Mouse (Mus musculus) heart, embryonic 14.5 days (tissue): ENCODE data around the gene Ppp2ca. TPM values are rescaled to one million over a fixed set of nuclear protein-coding genes. Genes with fewer than 3 reads are reported as not detected.
"Not testable (repeated sequence)": the region's sequence is repeated elsewhere in the genome, so short reads cannot be mapped to it uniquely, and the experiment has no call there.

Experiments used
- ATAC-seq: fragments of 200-750 bp; cut with Nextera tagmentation; 2 replicates; pipeline ENCODE4 v1.8.0; 2017; ENCODE audit warnings: low read depth, moderate TSS enrichment; ENCODE audit not compliant: insufficient number of reproducible peaks, insufficient read depth, low FRiP score
- H3K27ac ChIP-seq, 2 experiments: fragments of 200-500 bp in 1 of 2; fragments of 300-500 bp in 1 of 2; sonication (generic) in 1 of 2; replicated peaks in 1 of 2; 2 replicates each; pipeline ENCODE4 v1.5.1; 2012 to 2014; ENCODE audit warnings: low read depth in 2 of 2, low read length in 2 of 2, control low read depth in 1 of 2, mild to moderate bottlenecking in 1 of 2, mixed read lengths in 1 of 2; ENCODE audit not compliant: control insufficient read depth in 1 of 2, insufficient read depth in 1 of 2
- H3K27me3 ChIP-seq: fragments of 300-500 bp; sonication (generic); 2 replicates; pipeline ENCODE4 v1.6.1; 2014; ENCODE audit warnings: mild to moderate bottlenecking, low read length, control low read depth; ENCODE audit not compliant: control insufficient read depth, insufficient read depth
- H3K36me3 ChIP-seq: fragments of 300-500 bp; sonication (generic); 2 replicates; pipeline ENCODE4 v1.6.1; 2014; ENCODE audit warnings: mild to moderate bottlenecking, control low read depth, low read length, mixed read lengths; ENCODE audit not compliant: control insufficient read depth, insufficient read depth
- H3K4me1 ChIP-seq, 2 experiments: fragments of 200-500 bp in 1 of 2; fragments of 300-500 bp in 1 of 2; sonication (generic) in 1 of 2; 2 replicates each; pipeline ENCODE4 v1.6.1; 2012 to 2014; ENCODE audit warnings: low read length in 2 of 2, control low read depth in 1 of 2, mixed read lengths in 1 of 2; ENCODE audit not compliant: control insufficient read depth in 2 of 2, insufficient read depth in 2 of 2
- H3K4me2 ChIP-seq: fragments of 300-500 bp; sonication (generic); 2 replicates; pipeline ENCODE4 v1.6.1; 2014; ENCODE audit warnings: mild to moderate bottlenecking, low read length
- H3K4me3 ChIP-seq, 2 experiments: fragments of 200-500 bp in 1 of 2; fragments of 300-500 bp in 1 of 2; sonication (generic) in 1 of 2; 2 replicates each; pipeline ENCODE4 v1.5.1; 2012 to 2014; ENCODE audit warnings: low read length in 2 of 2, mild to moderate bottlenecking in 2 of 2, control low read depth in 1 of 2, low read depth in 1 of 2, moderate library complexity in 1 of 2; ENCODE audit not compliant: control insufficient read depth in 1 of 2, insufficient read depth in 1 of 2
- H3K9ac ChIP-seq: fragments of 300-500 bp; sonication (generic); 2 replicates; pipeline ENCODE4 v1.6.1; 2014; ENCODE audit warnings: mild to moderate bottlenecking, low read length
- H3K9me3 ChIP-seq: fragments of 300-500 bp; sonication (generic); 2 replicates; pipeline ENCODE4 v1.6.1; 2016; ENCODE audit warnings: low read length, control low read depth; ENCODE audit not compliant: control insufficient read depth
- WGBS: fragments of 180-500 bp; shearing (Covaris S2); extraction: QIAGEN DNeasy Blood & Tissue Kit; methylation state at CpG from one replicate; pipeline ENCODE4 v1.1.7; 2014; 5-methylcytosine and 5-hydroxymethylcytosine counted together
- polyA plus RNA-seq: library from polyadenylated mRNA; unstranded; fragments of >200 nt; fragmentation: Nextera tagmentation; extraction: Ambion mirVana; gene quantifications from 2 replicates; pipeline ENCODE4 v1.2.1, GENCODE M21; 2014

The Ppp2ca gene
- polyA plus RNA-seq, 1 experiment from 2014 or later, result 86.7 TPM

DNA sequence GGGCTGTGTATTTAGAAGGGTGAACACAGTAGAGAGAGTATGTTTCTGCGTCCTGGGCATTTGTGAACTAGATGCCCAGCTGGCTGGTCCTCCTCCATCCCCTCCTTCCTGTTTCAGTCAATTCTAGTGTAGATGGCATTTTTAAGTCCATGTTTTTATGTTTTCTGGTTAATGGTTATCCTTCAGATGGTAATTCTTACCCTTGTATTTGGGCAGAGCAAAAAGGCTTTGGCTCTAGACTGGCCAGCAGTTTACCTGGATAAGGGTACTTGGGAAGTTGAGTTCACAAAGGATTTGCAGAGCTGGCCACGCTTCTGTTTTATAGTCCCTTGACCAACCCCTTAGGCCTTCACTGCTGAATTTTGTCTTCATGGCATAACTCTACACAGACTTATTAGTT is 7.6 kb downstream of the Ppp2ca start:
- Histone ChIP-seq H3K27me3 (no peaks in the 10 kb centered on the region), H3K4me1 (peaks cover 2 to 47% of the 10 kb centered on the region in 2 experiments; a peak in 3 of 4 replicates), H3K27ac (peak overlapping the region; percentile 29 to 55; a peak in 3 of 4 replicates), H3K4me3 (no peak overlapping the region), H3K36me3 (no peaks in the 10 kb centered on the region), H3K4me2 (peak overlapping the region; percentile 39), H3K9me3 (no peaks in the 10 kb centered on the region), H3K9ac (no peak overlapping the region)
- WGBS, result 82% methylated on average over 2 of the region's 2 CpGs
- no peak for ATAC-seq

DNA sequence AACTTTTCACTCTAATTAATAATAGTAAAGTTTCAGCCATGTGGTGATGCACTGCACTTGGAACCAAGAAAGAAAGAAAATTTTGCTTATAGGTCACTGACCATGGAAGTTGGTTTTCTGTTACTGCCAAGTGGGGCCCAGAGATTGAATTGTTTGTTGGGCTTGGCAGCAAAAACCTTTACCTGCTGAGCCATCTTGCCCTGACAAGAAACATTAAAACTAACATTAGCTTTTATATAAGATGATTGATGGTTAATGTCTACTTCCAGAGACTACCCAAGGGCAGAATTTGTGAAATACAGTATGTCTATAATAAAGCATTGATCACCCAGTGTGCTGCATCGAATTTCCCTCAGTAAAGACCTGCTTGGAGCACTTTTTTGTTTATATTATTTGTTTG is 8.0 kb downstream of the Ppp2ca start:
- no peak for ATAC-seq
- Histone ChIP-seq H3K27ac (peak overlapping the region in 1 of 2 experiments; percentile 55; a peak in 1 of 4 replicates), H3K36me3 (no peaks in the 10 kb centered on the region), H3K4me1 (peaks cover 2 to 43% of the 10 kb centered on the region in 2 experiments; a peak in 3 of 4 replicates), H3K9ac (no peak overlapping the region), H3K4me3 (no peak overlapping the region), H3K9me3 (no peaks in the 10 kb centered on the region), H3K4me2 (no peak overlapping the region), H3K27me3 (no peaks in the 10 kb centered on the region)
- 89% methylated on average over 1 of the region's 1 CpGs for WGBS

DNA sequence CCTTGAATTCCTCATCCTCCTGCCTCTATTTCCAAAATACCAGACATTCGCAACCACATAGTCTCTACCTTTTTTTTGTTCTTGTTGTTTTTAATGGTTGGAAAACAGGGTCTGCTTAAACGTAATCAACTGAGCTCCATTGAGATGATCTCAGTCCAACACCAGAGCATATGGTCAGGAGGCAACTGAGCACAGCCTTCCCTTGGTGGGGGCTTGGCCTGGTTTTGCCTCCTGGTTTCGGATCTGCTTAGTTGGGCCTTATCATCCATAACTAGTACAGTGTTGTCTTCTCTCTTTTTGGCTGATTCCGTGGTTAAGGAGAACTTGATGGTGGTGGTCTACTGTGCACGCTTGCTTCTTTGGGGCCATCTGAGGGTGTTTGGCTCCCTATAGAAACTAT is 10.3 kb downstream of the Ppp2ca start:
- ATAC-seq, result no peak
- Histone ChIP-seq H3K4me2 (no peak overlapping the region), H3K36me3 (peaks cover 13% of the 10 kb centered on the region), H3K27me3 (no peaks in the 10 kb centered on the region), H3K4me1 (peaks cover 2 to 27% of the 10 kb centered on the region in 2 experiments; a peak in 3 of 4 replicates), H3K27ac (no peak overlapping the region), H3K9ac (no peak overlapping the region), H3K9me3 (no peaks in the 10 kb centered on the region), H3K4me3 (no peak overlapping the region)
- 91% methylated on average over 5 of the region's 5 CpGs for WGBS

DNA sequence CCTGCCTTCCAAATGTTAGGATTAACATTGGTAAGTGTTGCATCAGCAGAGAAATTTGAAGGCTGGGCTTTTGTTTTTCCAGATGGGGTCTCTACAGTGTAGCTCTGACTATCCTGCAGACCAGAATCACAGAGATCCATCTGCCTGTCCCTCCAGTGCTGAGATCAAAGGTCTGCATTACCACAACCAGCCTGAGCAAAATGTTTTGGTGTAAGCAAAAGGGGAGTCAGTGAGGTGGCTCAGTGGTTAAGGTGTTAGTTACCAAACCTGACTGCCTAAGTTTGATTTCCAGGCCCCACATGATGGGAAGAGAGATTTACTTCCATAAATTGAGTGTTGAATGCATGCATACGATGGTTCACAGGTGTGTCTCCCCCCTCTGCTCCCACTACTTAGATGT is 10.9 kb downstream of the Ppp2ca start:
- H3K9me3 ChIP-seq, result no peaks in the 10 kb centered on the region
- peaks cover 0 to 23% of the 10 kb centered on the region in 2 experiments; a peak in 2 of 4 replicates for H3K4me1 ChIP-seq
- no peak for ATAC-seq
- H3K4me2 ChIP-seq, result no peak overlapping the region
- WGBS, result 88% methylated on average over 1 of the region's 1 CpGs
- no peak overlapping the region for H3K4me3 ChIP-seq
- H3K27me3 ChIP-seq, result no peaks in the 10 kb centered on the region
- no peak overlapping the region for H3K27ac ChIP-seq
- H3K9ac ChIP-seq, result no peak overlapping the region
- H3K36me3 ChIP-seq, result peaks cover 19% of the 10 kb centered on the region

DNA sequence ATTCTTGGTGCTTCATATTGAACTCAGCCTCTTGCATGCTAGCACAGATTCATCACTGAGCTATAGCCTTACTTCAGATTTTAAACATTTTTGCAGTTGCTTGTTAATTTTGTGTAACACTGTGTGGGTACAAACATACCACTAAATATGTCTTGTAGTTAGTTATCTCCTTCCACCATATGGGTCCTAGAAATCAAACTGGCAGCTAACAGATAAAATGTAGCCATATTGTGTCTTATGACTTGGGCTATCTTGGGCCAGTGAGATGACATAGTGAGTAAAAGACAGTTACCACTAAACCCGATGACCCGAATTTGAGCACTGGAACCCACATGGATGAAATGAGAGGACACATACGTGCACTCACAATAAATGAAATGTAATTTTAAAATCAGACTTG is 17.0 kb downstream of the Ppp2ca start:
- no peaks in the 10 kb centered on the region for H3K4me1 ChIP-seq
- WGBS, result 83% methylated on average over 3 of the region's 3 CpGs
- no peak overlapping the region for H3K9ac ChIP-seq
- peaks cover 79% of the 10 kb centered on the region for H3K36me3 ChIP-seq
- no peak overlapping the region for H3K27ac ChIP-seq
- H3K9me3 ChIP-seq, result no peaks in the 10 kb centered on the region
- no peaks in the 10 kb centered on the region for H3K27me3 ChIP-seq
- ATAC-seq, result no peak
- H3K4me3 ChIP-seq, result no peak overlapping the region
- no peak overlapping the region for H3K4me2 ChIP-seq

DNA sequence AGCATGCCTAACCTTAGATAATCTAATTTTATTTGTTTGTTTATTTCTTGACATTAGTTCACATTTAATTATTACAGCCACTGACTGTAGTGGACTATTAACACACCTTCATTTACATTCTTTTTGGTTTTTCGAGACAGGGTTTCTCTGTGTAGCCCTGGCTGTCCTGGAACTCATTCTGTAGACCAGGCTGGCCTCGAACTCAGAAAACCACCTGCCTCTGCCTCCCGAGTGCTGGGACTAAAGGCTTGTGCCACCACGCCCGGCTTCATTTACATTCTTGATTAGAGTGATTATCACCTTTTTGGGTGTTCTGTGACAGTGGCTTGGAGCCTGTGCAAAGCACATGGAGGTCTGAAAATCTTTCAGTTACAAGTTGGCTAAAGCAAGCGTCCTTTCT is 17.6 kb downstream of the Ppp2ca start:
- not testable (repeated sequence) for H3K4me2 ChIP-seq, ATAC-seq, H3K4me3 ChIP-seq, H3K4me1 ChIP-seq, H3K9me3 ChIP-seq, H3K9ac ChIP-seq, H3K27ac ChIP-seq, H3K27me3 ChIP-seq
- WGBS, result 94% methylated on average over 6 of the region's 6 CpGs
- peaks cover 85% of the 10 kb centered on the region for H3K36me3 ChIP-seq

DNA sequence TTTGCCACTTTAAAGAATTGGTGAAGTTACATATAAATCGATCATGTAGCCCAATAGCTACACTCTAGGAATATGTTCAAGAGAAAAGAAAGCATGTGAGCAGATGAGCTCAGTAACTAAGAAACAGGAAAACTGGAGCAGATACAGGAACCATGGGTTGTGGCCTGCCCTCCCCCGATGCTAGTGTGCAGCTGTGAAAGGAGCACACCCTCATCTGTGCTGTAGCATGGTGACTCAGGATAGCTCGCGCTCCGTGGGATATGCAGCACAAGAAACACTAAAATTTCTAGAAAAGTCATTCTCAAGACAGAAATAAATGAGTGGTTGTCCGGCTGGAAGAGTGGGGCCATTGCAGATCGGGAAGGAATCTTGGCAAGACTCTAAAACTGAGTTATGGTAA is 18.7 kb downstream of the Ppp2ca start:
- no peaks in the 10 kb centered on the region for H3K27me3 ChIP-seq
- H3K27ac ChIP-seq, result no peak overlapping the region
- 97% methylated on average over 7 of the region's 7 CpGs for WGBS
- H3K4me1 ChIP-seq, result no peaks in the 10 kb centered on the region
- H3K4me2 ChIP-seq, result no peak overlapping the region
- no peak overlapping the region for H3K4me3 ChIP-seq
- H3K36me3 ChIP-seq, result peaks cover 95% of the 10 kb centered on the region
- no peak overlapping the region for H3K9ac ChIP-seq
- no peaks in the 10 kb centered on the region for H3K9me3 ChIP-seq
- no peak for ATAC-seq

DNA sequence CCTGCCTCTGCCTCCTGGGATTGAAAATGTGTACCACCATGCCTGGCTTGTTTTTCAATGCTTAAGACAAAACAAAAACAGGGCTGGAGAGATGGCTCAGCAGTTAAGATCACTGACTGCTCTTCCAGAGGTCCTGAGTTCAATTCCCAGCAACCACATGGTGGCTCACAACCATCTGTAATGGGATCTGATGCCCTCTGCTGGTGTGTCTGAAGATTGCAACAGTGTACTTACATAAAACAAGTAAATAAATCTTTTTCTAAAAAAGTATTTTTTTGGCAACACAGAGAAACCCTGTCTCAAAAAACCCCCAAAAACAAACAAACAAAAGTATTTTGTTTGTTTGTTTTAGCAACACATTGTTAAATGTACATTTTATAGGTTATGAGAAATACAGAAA is 21.9 kb downstream of the Ppp2ca start:
- H3K9me3 ChIP-seq, H3K4me2 ChIP-seq, H3K27ac ChIP-seq, H3K4me3 ChIP-seq, H3K9ac ChIP-seq, H3K4me1 ChIP-seq, H3K27me3 ChIP-seq, ATAC-seq: not testable (repeated sequence)
- peaks cover 98% of the 10 kb centered on the region for H3K36me3 ChIP-seq
